Mouse (Mus musculus) limb, embryonic 14.5 days (tissue): ENCODE measurements at regions not wholly inside any gene's neighbourhood (a gene's known extent, or its start where the extent isn't known, plus 50 kb on each side); places are given as distances from the start of the nearest gene placed in this dataset.

Experiments used
- ATAC-seq: fragments of 200-750 bp; cut with Nextera tagmentation; 2 replicates; pipeline ENCODE4 v1.8.0; 2017; ENCODE audit warnings: low read depth, moderate number of reproducible peaks, moderate TSS enrichment; ENCODE audit not compliant: low FRiP score
- DNase-seq: peaks from one replicate; pipeline ENCODE4 v3.0.0-alpha.2; 2015; ENCODE audit warnings: low spot score
- H3K27ac ChIP-seq: fragments of 300-500 bp; sonication (generic); replicated peaks from 2 replicates; pipeline ENCODE4 v1.5.1; 2014; ENCODE audit warnings: low read depth, mild to moderate bottlenecking, low read length, moderate library complexity, mixed read lengths
- H3K27me3 ChIP-seq: fragments of 300-500 bp; sonication (generic); 2 replicates; pipeline ENCODE4 v1.6.1; 2014; ENCODE audit warnings: low read length, mixed read lengths; ENCODE audit not compliant: control insufficient read depth, insufficient read depth
- H3K36me3 ChIP-seq: fragments of 300-500 bp; sonication (generic); 2 replicates; pipeline ENCODE4 v1.6.1; 2014; ENCODE audit warnings: mild to moderate bottlenecking, low read length, moderate library complexity, mixed read lengths; ENCODE audit not compliant: control insufficient read depth, insufficient read depth
- H3K4me1 ChIP-seq: fragments of 300-500 bp; sonication (generic); 2 replicates; pipeline ENCODE4 v1.6.1; 2014; ENCODE audit warnings: antibody characterized with exemption, low read length, mixed read lengths; ENCODE audit not compliant: control insufficient read depth, insufficient read depth
- H3K4me2 ChIP-seq: fragments of 300-500 bp; sonication (generic); replicated peaks from 2 replicates; pipeline ENCODE4 v1.6.1; 2014; ENCODE audit warnings: low read depth, mild to moderate bottlenecking, low read length, moderate library complexity; ENCODE audit not compliant: severe bottlenecking
- H3K4me3 ChIP-seq: fragments of 300-500 bp; sonication (generic); replicated peaks from 2 replicates; pipeline ENCODE4 v1.5.1; 2014; ENCODE audit warnings: low read length
- H3K9ac ChIP-seq: fragments of 300-500 bp; sonication (generic); 2 replicates; pipeline ENCODE4 v1.6.1; 2014; ENCODE audit warnings: mild to moderate bottlenecking, low read depth, low read length, moderate library complexity; ENCODE audit not compliant: severe bottlenecking
- H3K9me3 ChIP-seq: fragments of 300-500 bp; sonication (generic); 2 replicates; pipeline ENCODE4 v1.6.1; 2016; ENCODE audit warnings: low read length; ENCODE audit not compliant: control insufficient read depth
- POLR2A ChIP-seq: fragments of 200-500 bp; IDR thresholded peaks from 2 replicates; pipeline ENCODE4 v1.8.0; 2012; ENCODE audit warnings: inconsistent platforms, mild to moderate bottlenecking, moderate library complexity, borderline replicate concordance; ENCODE audit not compliant: insufficient read depth, insufficient read length; ENCODE audit errors: extremely low read depth
- WGBS: fragments of 180-500 bp; shearing (Covaris S2); extraction: QIAGEN DNeasy Blood & Tissue Kit; methylation state at CpG from one replicate; pipeline ENCODE4 v1.1.7; 2014; 5-methylcytosine and 5-hydroxymethylcytosine counted together

DNA sequence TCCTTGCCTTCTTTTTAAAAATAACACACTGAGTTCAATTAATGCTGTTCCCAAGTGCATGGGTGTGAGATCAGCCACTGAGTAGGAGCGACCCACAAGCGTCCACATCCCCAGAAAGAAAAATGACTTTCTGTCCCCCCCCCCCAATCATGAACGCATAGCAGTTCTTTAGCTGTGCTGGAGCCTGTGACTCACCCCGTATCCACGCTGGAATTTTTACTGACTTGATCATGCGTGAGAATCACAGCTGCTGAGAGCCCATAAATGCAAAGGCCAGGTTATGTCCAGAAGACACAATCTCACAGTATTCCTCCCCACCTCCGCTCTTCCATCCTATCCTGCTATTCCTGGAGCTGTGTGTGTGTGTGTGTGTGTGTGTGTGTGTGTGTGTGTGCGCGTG is 53.3 kb downstream of the Fos start:
- Histone ChIP-seq H3K27me3 (no peaks in the 10 kb centered on the region), H3K9me3 (no peaks in the 10 kb centered on the region; the same call in 1 of the 2 replicates), H3K36me3 (no peaks in the 10 kb centered on the region), H3K9ac (no peak overlapping the region), H3K4me1 (no peaks in the 10 kb centered on the region; the same call in none of the 2 replicates), H3K4me3 (no peak overlapping the region), H3K4me2 (no peak overlapping the region), H3K27ac (no peak overlapping the region)
- 66% methylated on average over 9 of the region's 9 CpGs for WGBS
- TF ChIP-seq POLR2A: no peak
- ATAC-seq (no peak), DNase-seq (no peak)

DNA sequence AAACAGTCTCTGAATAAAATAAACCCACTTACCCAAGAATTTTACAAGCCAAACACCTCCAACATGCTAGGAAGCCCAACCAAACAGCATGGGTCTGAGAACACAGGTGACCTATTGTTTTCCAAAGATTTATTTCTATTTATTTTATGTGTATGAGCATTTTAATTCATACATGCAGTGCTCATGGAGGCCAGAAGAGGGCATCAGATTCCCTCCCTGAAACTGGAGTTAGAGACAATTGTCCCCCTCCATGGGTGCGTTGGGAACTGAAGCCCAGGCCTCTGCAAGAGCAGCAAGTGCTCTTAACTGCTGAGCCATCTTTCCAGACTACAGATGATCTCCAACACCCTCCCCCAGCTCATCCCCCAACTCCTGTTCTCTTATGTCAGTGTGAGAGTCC is 57.9 kb downstream of the Fos start:
- ATAC-seq (no peak), DNase-seq (no peak)
- no peaks in the 10 kb centered on the region; the same call in 1 of the 2 replicates for H3K9me3 ChIP-seq

DNA sequence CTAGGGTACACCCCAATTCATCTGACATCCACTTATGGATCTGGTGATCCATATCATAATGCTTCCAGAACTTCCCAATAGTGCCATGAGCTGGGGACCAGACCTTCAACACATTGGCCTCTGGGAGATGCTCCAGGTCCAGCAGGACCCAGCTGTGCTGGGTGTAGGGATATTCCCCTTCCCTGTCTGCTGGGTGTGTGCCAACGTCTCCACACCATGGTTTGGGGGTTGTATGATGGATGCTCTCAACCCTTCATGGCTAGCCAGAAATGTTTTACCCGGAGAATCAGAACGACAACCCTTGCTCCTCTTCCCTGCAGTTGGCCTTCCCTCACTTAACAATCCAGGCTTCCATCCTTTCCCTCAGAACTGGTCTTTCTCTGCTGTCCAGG is 58.5 kb downstream of the Fos start:
- Histone ChIP-seq H3K4me1 (peaks cover 4% of the 10 kb centered on the region; the same call in 1 of the 2 replicates), H3K27ac (no peak overlapping the region), H3K4me3 (no peak overlapping the region), H3K9ac (no peak overlapping the region), H3K9me3 (no peaks in the 10 kb centered on the region; the same call in 1 of the 2 replicates), H3K36me3 (no peaks in the 10 kb centered on the region), H3K27me3 (no peaks in the 10 kb centered on the region), H3K4me2 (no peak overlapping the region)
- DNase-seq (no peak), ATAC-seq (no peak; the same call in 1 of the 2 replicates)
- no peak for TF ChIP-seq POLR2A
- 88% methylated on average over 3 of the region's 3 CpGs for WGBS

More for the DNA sequence above, 57.9 kb downstream of the Fos start:
- no peak for TF ChIP-seq POLR2A
- H3K4me2 ChIP-seq: no peak overlapping the region
- 95% methylated on average over 1 of the region's 1 CpGs for WGBS
- H3K27ac ChIP-seq: no peak overlapping the region
- H3K27me3 ChIP-seq: no peaks in the 10 kb centered on the region
- H3K36me3 ChIP-seq: no peaks in the 10 kb centered on the region
- no peak overlapping the region for H3K4me3 ChIP-seq
- H3K9ac ChIP-seq: no peak overlapping the region
- H3K4me1 ChIP-seq: peaks cover 4% of the 10 kb centered on the region; the same call in 1 of the 2 replicates

DNA sequence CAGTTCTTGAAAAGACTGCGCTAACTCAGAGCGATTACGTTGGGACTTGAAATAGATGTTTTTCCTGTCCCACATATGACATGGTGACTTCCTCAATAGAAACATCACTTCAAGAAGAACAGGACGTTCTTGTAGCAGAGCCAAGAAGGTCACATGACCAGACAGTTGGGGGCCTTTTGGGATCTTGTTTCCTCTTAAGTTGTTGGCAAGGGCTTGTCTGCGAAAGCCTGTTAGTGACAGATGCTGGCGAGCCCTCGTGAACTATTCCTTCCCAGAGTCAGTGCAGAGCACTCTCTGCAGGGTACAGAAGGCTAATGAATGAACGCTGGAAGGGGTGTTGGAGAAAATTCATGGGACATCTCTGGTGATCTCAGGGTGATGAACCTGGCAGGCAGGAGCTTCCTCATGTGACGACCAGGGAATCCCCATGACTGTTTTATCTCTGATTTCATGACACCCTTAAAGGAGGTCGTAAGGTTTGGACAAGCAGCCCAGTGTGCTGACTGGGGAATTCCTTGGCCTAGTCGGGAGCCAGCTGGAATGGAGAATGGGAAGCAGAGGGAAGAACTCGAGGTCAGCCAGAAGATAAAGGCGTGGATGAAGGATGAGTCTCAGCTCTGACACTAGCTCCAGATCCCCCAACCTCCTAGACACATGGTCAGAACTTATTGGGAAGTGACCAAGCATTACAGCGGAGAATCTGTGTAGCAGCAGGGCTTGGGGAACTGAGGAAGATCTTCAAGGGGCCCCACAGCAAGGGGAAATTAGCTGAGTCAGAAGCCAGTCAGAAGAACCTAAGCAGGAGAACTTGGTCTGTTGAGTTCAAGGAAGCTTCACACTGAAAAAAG is 59.1 kb downstream of the Fos start:
- no peak overlapping the region for H3K27ac ChIP-seq

DNA sequence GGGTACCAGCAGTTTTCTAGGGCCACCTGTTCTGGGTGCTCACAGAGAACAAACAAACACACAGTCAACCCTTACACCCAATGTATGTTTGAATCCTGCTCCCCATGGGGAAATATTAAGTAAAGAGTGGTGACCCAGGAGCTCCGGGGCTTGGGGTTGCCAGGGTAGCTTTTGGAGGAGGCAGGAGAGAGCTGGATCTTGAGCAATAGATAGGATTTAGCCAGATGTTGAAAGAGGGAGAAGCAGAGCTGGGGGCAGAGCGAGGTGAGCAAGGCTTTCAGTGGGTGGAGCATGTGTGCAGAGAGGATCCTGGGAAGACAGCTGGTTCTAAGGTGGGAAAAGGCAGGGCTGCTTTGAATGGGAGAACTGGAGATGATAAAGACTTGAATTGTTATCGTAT is 59.9 kb downstream of the Fos start:
- DNase-seq (no peak), ATAC-seq (no peak)
- Histone ChIP-seq H3K4me3 (no peak overlapping the region), H3K9ac (no peak overlapping the region), H3K27me3 (no peaks in the 10 kb centered on the region), H3K4me2 (no peak overlapping the region), H3K4me1 (peaks cover 4% of the 10 kb centered on the region; the same call in 1 of the 2 replicates), H3K27ac (no peak overlapping the region), H3K9me3 (no peaks in the 10 kb centered on the region; the same call in 1 of the 2 replicates), H3K36me3 (no peaks in the 10 kb centered on the region)
- no peak for TF ChIP-seq POLR2A
- 89% methylated on average over 3 of the region's 3 CpGs for WGBS

More for the DNA sequence above, 59.1 kb downstream of the Fos start:
- ATAC-seq (no peak; the same call in 1 of the 2 replicates), DNase-seq (peak; percentile 75)
- no peak for TF ChIP-seq POLR2A
- peaks cover 4% of the 10 kb centered on the region; the same call in 1 of the 2 replicates for H3K4me1 ChIP-seq
- H3K4me3 ChIP-seq: no peak overlapping the region
- 63% methylated on average over 14 of the region's 14 CpGs for whole genome bisulfite sequencing
- H3K9me3 ChIP-seq: no peaks in the 10 kb centered on the region; the same call in 1 of the 2 replicates
- H3K36me3 ChIP-seq: no peaks in the 10 kb centered on the region
- H3K9ac ChIP-seq: no peak overlapping the region
- no peaks in the 10 kb centered on the region for H3K27me3 ChIP-seq
- no peak overlapping the region for H3K4me2 ChIP-seq
